Mouse (Mus musculus) E14TG2a.4 (cell line): ENCODE measurements at regions not wholly inside any gene's neighbourhood (a gene's known extent, or its start where the extent isn't known, plus 50 kb on each side); places are given as distances from the start of the nearest gene placed in this dataset.

Experiments
- CTCF ChIP-seq: conservative IDR thresholded peaks from 2 replicates; pipeline ENCODE4 v1.5.1; 2014; ENCODE audit warnings: low read length
- NANOG ChIP-seq: IDR thresholded peaks from 2 replicates; pipeline ENCODE4 v1.6.1; 2014; ENCODE audit warnings: borderline replicate concordance, low read length, mixed read lengths
- POU5F1 ChIP-seq: IDR thresholded peaks from 2 replicates; pipeline ENCODE4 v1.6.1; 2014; ENCODE audit warnings: low read length, borderline replicate concordance

- TF ChIP-seq CTCF (no peak), NANOG (no peak), POU5F1 (no peak)
Measured at GRCm38 (mm10) chr1:137136156-137136555, 175.9 kb upstream of the Nr5a2 start.
